Mouse (Mus musculus) left cerebral cortex, postnatal 4 days (tissue): ENCODE data around the gene Dnaja3. TPM values are rescaled to one million over a fixed set of nuclear protein-coding genes. Genes with fewer than 3 reads are reported as not detected.

ENCODE experiments used
- DNase-seq: peaks from one replicate; pipeline ENCODE4 v3.0.0-alpha.2; 2022
- intact Hi-C: fragments of 180-260 bp; cut with DNase I; formaldehyde crosslinking; loops from one replicate; pipeline ENCODE4 v1.15.1; 2025
- total RNA-seq, 2 experiments: library from RNA; stranded (reverse); gene quantifications; 2 replicates each; pipeline ENCODE4 v1.2.3; 2021

Dnaja3 gene
- total RNA-seq, 2 experiments from 2014 or later = 40.0 to 40.2 TPM

DNA sequence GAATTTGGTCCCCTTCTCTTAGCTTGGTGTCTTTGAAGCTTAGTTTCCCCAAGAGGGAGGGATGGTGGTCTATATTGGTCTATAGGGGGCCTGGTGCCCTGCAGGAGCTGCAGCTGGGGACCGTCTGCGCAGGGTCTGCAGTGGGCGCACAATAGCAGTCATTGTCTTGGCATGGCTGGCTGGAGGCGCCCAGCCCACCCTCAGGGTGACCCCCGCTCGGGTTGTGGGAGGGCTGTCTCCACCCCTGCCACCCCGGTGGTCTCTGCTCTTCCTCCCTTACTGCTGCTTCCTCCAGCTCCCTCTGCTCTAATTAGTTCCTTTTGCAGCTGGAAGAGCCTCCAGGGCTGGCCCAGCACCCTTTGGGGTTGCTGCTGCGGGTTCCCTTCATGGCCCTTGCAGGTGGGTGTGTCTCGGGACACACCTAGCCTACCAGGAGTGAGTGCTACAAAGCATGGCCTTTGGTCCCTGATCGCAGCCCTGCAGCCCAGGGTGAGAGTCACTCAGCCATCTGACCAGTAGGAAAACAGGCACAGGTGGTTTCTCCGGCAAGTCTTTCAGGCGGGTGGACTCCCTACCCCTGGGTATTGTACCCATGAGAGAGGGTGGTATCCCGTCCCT is 34.2 kb upstream of the Dnaja3 start:
- no peak for DNase-seq
- intact Hi-C loops = loop anchor here (5.0 to 10.0 kb wide), 2 partner anchors 38 to 301 kb away; no protein-coding TSS in a partner anchor

DNA sequence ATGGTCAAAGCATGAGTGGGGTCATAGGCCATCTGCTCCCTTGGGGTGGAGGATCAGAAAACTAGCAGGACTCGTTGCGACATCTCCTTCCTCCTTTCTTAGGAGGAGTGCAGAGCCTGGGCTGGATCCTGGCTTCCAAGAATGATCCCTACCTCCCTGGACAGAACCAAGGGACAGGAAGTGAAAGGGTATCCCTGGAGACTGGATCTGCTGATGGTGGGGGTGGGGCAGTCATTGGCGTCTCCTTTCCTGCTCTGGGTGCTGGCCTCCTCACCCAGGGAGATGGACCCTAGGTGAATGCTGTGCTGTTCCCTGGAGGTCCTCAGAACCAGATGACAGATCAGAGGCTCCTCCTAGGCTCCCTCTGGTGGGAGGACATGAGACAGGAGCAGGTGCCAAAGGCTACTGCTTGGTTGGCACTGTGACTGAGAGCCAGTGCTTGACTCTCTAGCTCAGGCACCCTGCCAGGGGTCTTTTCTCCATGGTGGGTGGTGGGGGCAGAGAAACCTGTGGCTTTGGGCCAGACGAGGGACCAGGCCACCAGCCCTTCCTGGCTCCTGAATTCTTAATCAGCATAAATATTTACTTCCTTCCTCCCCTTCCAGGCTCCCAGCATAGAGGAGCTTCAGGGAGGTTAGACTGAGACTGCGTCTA is 33.2 kb upstream of the Dnaja3 start:
- intact Hi-C loops = loop anchor here (5.0 to 10.0 kb wide), 2 partner anchors 39 to 302 kb away; no protein-coding TSS in a partner anchor
- peak; percentile 82 for DNase-seq

DNA sequence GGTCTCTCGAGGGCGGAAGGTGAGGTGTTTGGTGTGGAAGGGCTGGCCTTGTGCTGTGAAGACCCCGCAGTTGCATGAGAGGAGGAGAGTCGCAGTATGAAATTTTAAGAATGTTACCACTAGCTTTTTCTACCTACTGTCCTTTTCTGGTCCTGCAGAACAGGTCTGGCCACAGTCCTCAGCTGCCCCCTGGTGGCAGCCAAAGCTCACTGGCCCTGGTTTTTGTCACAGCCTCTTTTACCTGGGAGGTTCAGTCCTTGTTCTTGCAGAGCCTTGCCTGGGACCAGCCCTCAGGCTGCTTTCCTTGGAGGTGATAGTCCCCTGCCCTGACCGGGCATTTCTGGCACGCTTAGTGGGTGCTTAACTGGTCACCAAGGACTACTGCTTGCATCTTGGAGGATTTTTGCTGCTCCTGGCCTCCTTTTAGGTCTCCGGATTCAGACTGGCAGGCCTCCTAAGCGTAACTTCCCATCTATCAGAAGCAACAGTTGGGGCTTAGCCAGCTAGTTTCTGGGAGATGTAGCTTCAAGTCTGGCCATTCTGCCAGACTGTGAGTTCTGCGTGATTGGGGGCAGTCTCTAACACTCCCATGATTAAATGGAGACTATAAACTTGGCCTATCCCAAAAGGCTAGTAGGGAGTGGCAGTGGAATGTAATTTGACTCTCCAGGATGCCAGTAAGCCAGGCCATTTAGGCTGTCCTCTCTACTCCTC is 31.8 kb upstream of the Dnaja3 start:
- intact Hi-C loops = loop anchor here (5.0 to 10.0 kb wide), 2 partner anchors 41 to 303 kb away; no protein-coding TSS in a partner anchor
- peak; percentile 83 for DNase-seq

GRCm38 (mm10) chr16:4608532-4609059 is 31.2 kb upstream of the Dnaja3 start:
- intact Hi-C loops = loop anchor here (5.0 to 10.0 kb wide), 2 partner anchors 41 to 304 kb away; no protein-coding TSS in a partner anchor
- no peak for DNase-seq

DNA sequence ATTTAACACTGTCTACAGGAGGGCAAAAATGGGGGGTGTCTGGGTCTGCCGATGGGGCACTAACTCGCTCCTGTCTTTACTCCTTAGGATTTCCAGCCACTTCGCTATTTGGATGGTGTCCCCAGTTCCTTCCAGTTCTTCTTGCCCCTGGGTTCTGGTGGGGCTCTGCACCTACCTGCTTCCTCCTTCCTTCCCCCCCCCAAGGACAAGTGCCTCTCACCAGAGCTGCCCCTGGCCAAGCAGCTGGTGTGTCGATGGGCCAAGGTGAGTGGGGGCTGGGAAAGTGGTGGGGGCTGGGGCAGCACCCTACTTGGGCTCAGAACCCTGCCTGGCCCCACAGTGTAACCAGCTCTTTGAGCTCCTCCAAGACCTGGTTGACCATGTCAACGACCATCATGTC is 28.6 kb upstream of the Dnaja3 start:
- intact Hi-C loops = no loop called here

DNA sequence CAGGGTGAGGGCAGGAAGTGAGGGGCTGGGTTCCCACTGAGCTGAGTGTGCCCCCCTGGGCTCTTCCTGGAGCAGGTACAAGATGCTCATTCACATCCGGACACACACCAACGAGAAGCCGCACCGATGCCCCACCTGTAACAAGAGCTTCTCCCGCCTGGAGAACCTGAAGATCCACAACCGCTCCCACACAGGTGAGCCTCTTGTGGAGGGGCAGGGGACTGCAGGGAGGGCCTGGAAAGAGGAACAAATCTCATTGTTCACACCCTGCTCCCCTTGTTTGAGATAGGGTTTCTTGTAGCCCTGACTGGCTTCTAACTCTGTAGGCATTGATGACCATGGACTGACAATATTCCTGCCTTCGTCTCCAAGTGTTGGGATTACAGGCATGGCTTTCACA is 28.1 kb upstream of the Dnaja3 start:
- no peak for DNase-seq
- intact Hi-C loops = no loop called here

More for the DNA sequence above, 28.6 kb upstream of the Dnaja3 start:
- no peak for DNase-seq

- intact Hi-C loops = no loop called here
- no peak for DNase-seq
These were observed 26.1 kb upstream of the Dnaja3 start for GRCm38 (mm10) chr16:4613736-4614135.

DNA sequence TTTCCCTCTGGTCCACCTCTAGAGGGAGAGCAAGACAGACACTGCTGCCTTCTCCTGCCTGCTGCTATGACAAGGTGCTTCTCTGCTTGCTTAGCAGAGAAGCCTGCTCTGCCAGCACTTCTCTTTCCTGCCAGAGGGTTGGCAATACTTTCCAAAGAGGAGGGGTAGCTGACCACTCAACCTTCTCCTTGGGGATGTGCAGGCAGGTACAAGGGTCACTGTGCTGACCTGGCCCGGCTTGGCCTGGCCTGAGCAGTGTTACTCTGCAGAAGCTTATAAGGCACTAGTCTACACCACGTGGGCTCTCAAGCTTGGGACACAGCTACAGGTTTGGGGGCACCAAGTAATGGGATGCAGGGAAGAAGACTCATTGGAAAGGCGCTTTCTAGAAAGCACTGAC is 25.1 kb upstream of the Dnaja3 start:
- intact Hi-C loops = no loop called here
- no peak for DNase-seq

DNA sequence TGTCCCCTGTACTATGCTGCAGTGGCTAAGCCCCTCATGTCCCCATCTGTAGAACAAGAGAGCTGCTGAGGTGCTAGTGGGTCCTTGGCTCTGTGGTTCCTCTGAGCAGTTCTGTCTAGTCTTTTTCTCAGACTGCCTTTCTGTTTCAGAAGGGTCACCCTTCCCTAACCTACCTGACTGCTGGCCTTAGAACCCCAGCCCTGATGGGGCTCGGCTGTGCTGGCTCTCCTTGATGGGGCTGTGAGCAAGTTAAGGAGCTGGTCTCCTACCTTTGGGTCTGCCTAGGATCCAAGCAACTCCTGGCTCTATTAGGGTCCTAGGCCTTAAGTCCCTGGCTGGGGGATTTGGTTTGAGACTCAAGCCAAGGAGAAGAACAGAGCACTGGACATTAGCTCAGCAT is 24.5 kb upstream of the Dnaja3 start:
- DNase-seq = no peak
- intact Hi-C loops = no loop called here

DNA sequence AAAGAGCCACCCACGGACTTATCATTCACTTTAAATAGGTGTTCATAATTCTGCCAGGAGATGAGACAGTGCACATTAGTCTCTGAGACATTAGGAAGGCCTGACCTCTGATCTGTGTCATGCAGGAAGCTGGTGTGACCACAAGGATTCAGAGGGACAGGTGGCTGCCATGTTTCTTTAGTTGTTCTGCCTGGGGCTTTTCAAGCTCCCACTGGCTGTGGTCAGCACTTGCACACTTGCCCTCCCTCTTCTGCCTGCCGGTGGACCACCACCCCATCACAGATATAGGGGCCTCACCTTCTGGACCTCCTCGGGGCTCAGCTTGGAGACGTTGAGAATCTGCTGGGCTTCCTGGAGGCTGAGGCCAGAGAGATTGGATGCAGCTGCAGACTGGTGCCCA is 23.0 kb upstream of the Dnaja3 start:
- DNase-seq = no peak
- intact Hi-C loops = no loop called here

DNA sequence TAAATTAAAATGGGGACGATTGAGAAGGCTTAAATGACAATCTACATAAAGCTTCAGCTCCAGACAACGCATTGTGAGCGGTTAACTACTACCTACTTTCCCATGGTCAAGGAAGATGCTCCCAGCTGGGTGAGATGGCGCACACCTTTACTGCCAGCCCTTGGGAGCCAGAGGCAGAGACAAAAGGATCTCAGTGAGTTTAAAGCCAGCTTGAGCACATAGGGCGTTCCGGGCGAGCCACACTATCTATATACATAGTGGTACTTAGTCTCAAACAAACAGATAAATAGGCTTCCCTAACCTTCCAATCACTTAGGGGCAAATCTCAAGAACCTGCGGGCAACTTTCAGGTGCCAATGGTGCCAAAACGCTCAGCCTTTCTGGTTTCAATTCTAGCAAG is 15.7 kb upstream of the Dnaja3 start:
- intact Hi-C loops = no loop called here
- no peak for DNase-seq

DNA sequence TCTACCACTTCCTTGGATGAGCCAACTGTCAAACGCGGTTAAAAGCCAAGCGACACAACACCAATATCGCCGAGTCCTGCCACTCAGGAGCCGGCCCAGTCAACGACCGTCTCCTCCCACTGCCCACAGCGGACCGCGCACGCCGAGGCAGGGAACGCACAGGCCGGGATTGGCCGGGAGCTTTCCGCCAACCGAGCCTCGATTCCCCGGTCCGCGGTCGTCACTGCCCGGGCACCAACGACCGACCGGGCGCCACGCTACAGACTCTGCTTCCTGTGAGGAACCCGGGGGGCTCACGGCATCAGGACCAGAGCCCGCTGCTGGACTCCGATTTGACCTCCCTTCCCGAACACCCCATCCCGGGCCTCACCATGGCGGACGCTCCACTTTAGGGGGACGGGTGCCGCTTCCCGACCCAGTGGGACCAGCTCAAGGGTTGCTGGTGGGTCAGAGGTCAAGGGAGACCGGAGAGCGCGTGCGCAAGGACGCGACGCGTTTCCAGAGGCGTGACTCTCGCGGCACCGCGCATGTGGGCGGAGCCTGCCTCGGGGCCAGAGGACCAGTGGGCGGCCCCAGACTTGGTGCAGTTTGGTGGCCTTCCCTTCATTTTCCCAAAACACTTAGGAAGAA is 15.2 kb upstream of the Dnaja3 start, which contains the start of gene Pam16:
TSS of gene Pam16 (minus strand) at position 508 of the 630 bp plus-strand sequence.
- intact Hi-C loops = no loop called here
- peak; percentile 92 for DNase-seq

DNA sequence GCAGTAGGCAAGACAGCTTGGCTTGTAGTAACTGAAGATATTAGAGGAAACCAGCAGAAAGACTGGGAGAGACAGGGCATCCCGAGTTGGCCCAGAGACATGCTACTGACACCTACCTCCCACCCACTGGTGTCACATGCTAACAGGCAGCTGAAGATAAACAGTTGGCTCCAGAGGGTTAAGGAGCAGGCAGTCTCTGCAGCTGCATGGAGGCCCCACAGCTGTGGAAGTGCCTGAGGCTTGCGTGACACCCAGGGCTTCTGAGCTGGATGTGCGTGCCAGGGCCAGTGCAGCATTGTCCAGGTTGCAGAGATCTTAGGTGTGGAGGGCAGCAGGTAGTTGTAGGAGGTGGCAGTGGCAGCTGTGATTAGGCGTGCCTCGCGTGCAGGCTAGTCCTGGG is 12.7 kb upstream of the Dnaja3 start:
- intact Hi-C loops = no loop called here
- no peak for DNase-seq

- no peak for DNase-seq
- intact Hi-C loops = no loop called here
These were observed 10.8 kb upstream of the Dnaja3 start for GRCm38 (mm10) chr16:4628898-4629419.

- intact Hi-C loops = loop anchor here (5.0 kb wide), 1 partner anchor 37 kb away; no protein-coding TSS in a partner anchor
- DNase-seq = peak; percentile 84
These were observed 9.8 kb upstream of the Dnaja3 start for GRCm38 (mm10) chr16:4629950-4630349.

DNA sequence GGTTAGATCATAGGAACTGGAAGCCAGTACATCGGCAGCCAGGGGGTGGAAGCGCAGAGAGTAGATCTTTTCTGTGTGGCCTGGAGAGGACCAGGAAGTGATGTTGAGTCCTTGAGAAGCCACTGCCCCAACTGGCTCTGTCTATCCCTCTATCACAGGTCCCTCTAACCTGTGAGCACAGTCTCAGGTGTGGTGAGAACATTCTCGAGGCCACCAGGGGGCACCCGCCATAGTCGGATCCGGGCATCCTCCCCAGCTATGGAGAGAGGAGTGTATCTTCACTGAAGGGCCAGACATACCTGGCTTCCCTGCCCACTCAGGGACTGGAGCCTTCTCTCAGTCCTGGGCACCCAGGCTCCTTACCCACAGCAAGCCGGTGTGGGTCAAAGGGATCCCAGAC is 7.7 kb upstream of the Dnaja3 start:
- DNase-seq = peak; percentile 36
- intact Hi-C loops = loop anchor here (5.0 kb wide), 1 partner anchor 35 kb away; no protein-coding TSS in a partner anchor

- DNase-seq = no peak
- intact Hi-C loops = loop anchor here (5.0 kb wide), 1 partner anchor 34 kb away; no protein-coding TSS in a partner anchor
These were observed 6.1 kb upstream of the Dnaja3 start for GRCm38 (mm10) chr16:4633661-4634060.

- intact Hi-C loops = loop anchor here (5.0 kb wide), 1 partner anchor 33 kb away; no protein-coding TSS in a partner anchor
- no peak for DNase-seq
These were observed 5.1 kb upstream of the Dnaja3 start for GRCm38 (mm10) chr16:4634681-4635080.

GRCm38 (mm10) chr16:4635760-4636159 is 4.0 kb upstream of the Dnaja3 start:
- DNase-seq = no peak
- intact Hi-C loops = no loop called here

DNA sequence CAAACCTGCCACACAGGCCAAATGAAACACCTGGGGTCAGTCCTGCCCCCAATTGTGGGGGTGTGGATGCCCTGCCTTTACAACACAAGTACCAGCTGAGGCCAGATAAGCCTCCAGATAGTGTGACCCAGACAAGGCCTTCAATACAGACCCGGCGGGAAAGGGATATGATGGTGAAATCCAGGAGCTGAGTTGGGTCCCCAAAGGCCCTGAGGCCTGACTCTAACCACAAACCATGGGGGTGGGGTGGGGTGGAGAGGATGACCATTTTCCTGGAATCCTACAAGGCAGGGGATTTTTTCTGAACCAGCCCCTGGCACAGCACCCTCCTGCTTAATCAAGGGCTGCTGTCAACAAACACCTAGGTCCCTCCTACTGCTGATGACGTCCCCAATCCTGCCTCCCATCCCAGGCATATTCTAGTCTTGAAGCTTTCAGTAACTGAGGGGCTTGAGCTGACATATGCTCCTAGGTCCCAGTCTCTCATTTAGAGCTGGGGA is 848 bp upstream of the Dnaja3 start:
- DNase-seq = no peak
- intact Hi-C loops = no loop called here
